Mouse (Mus musculus): Measurements from ENCODE around the gene Ddx39b. TPM values are rescaled to one million over a fixed set of nuclear protein-coding genes. Genes with fewer than 3 reads are reported as not detected.
A peak's percentile ranks its signal among the peaks of the same experiment; 100 is the strongest.

The Ddx39b gene
- polyA plus RNA-seq, 1 experiment from 2014 or later, result 321 TPM

GRCm38 (mm10) chr17:35240384-35241304 is 902 bp upstream of the Ddx39b start:
- in situ Hi-C loops (cut with MboI; ENCODE audit: low pct_unique_long_range_greater_than_20kb), result loop anchor here (10.0 kb wide), 1 partner anchor 396 kb away; no protein-coding TSS in a partner anchor
- DNase-seq (ENCODE audit: low read depth, low spot score), result no peak
- CTCF ChIA-PET, result interaction anchor here (0.6 to 20.7 kb wide), 7 partner anchors 8 to 78 kb away, joined by 3 to 239 read pairs (median 3); partner anchors contain the start of gene Aif1
- POLR2A ChIA-PET, result interaction anchor here (0.7 to 4.0 kb wide), 5 partner anchors 11 to 239 kb away, joined by 3 to 21 read pairs (median 3); partner anchors contain the start of gene Prrc2a
- no peaks in the 10 kb centered on the region for H3K27me3 ChIP-seq
- no peak for ATAC-seq
- no peak for TF ChIP-seq CTCF (IDR thresholded peaks at IDR 0.05)

- POLR2A ChIA-PET, result interaction anchor here (0.7 to 4.0 kb wide), 8 partner anchors 9 to 116 kb away, joined by 3 to 21 read pairs (median 4); partner anchors contain the start of genes D17H6S53E and Prrc2a
- no peak for TF ChIP-seq CTCF (IDR thresholded peaks at IDR 0.05)
Observed at GRCm38 (mm10) chr17:35242015-35242941, 732 bp downstream of the Ddx39b start.

GRCm38 (mm10) chr17:35243086-35243485 is 1.5 kb downstream of the Ddx39b start:
- H3K27me3 ChIP-seq, result no peaks in the 10 kb centered on the region
- ATAC-seq (no peak), DNase-seq (ENCODE audit: low read depth, low spot score) (no peak)
- no peak for TF ChIP-seq CTCF (IDR thresholded peaks at IDR 0.05)
- in situ Hi-C loops (cut with MboI; ENCODE audit: low pct_unique_long_range_greater_than_20kb), result loop anchor here (10.0 kb wide), 1 partner anchor 398 kb away; no protein-coding TSS in a partner anchor
- POLR2A ChIA-PET, result interaction anchor here (0.9 to 4.0 kb wide), 3 partner anchors 8 to 81 kb away, joined by 3 to 21 read pairs (median 4); no protein-coding TSS in a partner anchor
- CTCF ChIA-PET, result interaction anchor here (1.2 to 20.7 kb wide), 3 partner anchors 12 to 72 kb away, joined by 3 to 239 read pairs (median 58); partner anchors contain the start of gene Aif1

More at GRCm38 (mm10) chr17:35242015-35242941, 732 bp downstream of the Ddx39b start:
- ATAC-seq (peak; percentile 26), DNase-seq (ENCODE audit: low read depth, low spot score) (no peak)
- CTCF ChIA-PET, result interaction anchor here (0.8 to 20.7 kb wide), 4 partner anchors 9 to 71 kb away, joined by 3 to 239 read pairs (median 30); partner anchors contain the start of gene Aif1
- in situ Hi-C loops (cut with MboI; ENCODE audit: low pct_unique_long_range_greater_than_20kb), result loop anchor here (10.0 kb wide), 1 partner anchor 397 kb away; no protein-coding TSS in a partner anchor
- no peaks in the 10 kb centered on the region for H3K27me3 ChIP-seq

- ChIA-PET CTCF (interaction anchor here (1.3 to 7.8 kb wide), 4 partner anchors 12 to 76 kb away, joined by 3 to 58 read pairs (median 10); no protein-coding TSS in a partner anchor), POLR2A (interaction anchor here (0.6 to 1.4 kb wide), 4 partner anchors 9 to 80 kb away, joined by 3 to 5 read pairs (median 4); partner anchors contain the start of gene Prrc2a)
- in situ Hi-C loops (cut with MboI; ENCODE audit: low pct_unique_long_range_greater_than_20kb), result loop anchor here (10.0 kb wide), 1 partner anchor 400 kb away; no protein-coding TSS in a partner anchor
- TF ChIP-seq CTCF (IDR thresholded peaks at IDR 0.05), result no peak
- ATAC-seq (no peak), DNase-seq (ENCODE audit: low read depth, low spot score) (no peak)
- H3K27me3 ChIP-seq, result no peaks in the 10 kb centered on the region
Observed at GRCm38 (mm10) chr17:35244999-35245398, 3.5 kb downstream of the Ddx39b start.

GRCm38 (mm10) chr17:35245731-35246623 is 4.4 kb downstream of the Ddx39b start:
- POLR2A ChIA-PET, result interaction anchor here (0.7 to 1.1 kb wide), 4 partner anchors 8 to 34 kb away, joined by 3 to 5 read pairs (median 3); no protein-coding TSS in a partner anchor
- CTCF ChIA-PET, result interaction anchor here (0.8 to 7.8 kb wide), 6 partner anchors 11 to 82 kb away, joined by 3 to 58 read pairs (median 5); partner anchors contain the start of gene Atp6v1g2
- DNase-seq (ENCODE audit: low read depth, low spot score) (no peak), ATAC-seq (no peak)
- no peak for TF ChIP-seq CTCF (IDR thresholded peaks at IDR 0.05)
- H3K27me3 ChIP-seq, result no peaks in the 10 kb centered on the region
- in situ Hi-C loops (cut with MboI; ENCODE audit: low pct_unique_long_range_greater_than_20kb), result loop anchor here (10.0 kb wide), 1 partner anchor 401 kb away; no protein-coding TSS in a partner anchor

GRCm38 (mm10) chr17:35247144-35247543 is 5.6 kb downstream of the Ddx39b start:
- ChIA-PET CTCF (interaction anchor here (1.8 to 7.8 kb wide), 2 partner anchors 10 to 83 kb away, joined by 6 to 58 read pairs; no protein-coding TSS in a partner anchor), POLR2A (no interaction called here)
- no peak for DNase-seq (ENCODE audit: low read depth, low spot score)
- in situ Hi-C loops (cut with MboI; ENCODE audit: low pct_unique_long_range_greater_than_20kb), result loop anchor here (10.0 kb wide), 1 partner anchor 402 kb away; no protein-coding TSS in a partner anchor
- ATAC-seq, result no peak
- H3K27me3 ChIP-seq, result no peaks in the 10 kb centered on the region
- TF ChIP-seq CTCF (IDR thresholded peaks at IDR 0.05), result no peak

GRCm38 (mm10) chr17:35248986-35249385 is 7.4 kb downstream of the Ddx39b start:
- in situ Hi-C loops (cut with MboI; ENCODE audit: low pct_unique_long_range_greater_than_20kb), result loop anchor here (10.0 kb wide), 1 partner anchor 404 kb away; no protein-coding TSS in a partner anchor
- TF ChIP-seq CTCF (IDR thresholded peaks at IDR 0.05), result no peak
- H3K27me3 ChIP-seq, result no peaks in the 10 kb centered on the region
- CTCF ChIA-PET, result no interaction called here
- ATAC-seq (no peak), DNase-seq (ENCODE audit: low read depth, low spot score) (no peak)
- POLR2A ChIA-PET, result no interaction called here

- in situ Hi-C loops (cut with MboI; ENCODE audit: low pct_unique_long_range_greater_than_20kb), result loop anchor here (10.0 kb wide), 1 partner anchor 405 kb away; no protein-coding TSS in a partner anchor
Observed at GRCm38 (mm10) chr17:35249451-35250197, 8.1 kb downstream of the Ddx39b start.

More at GRCm38 (mm10) chr17:35249451-35250197, 8.1 kb downstream of the Ddx39b start:
- no peaks in the 10 kb centered on the region for H3K27me3 ChIP-seq
- DNase-seq (ENCODE audit: low read depth, low spot score), result no peak
- POLR2A ChIA-PET, result interaction anchor here (4.5 kb wide), 1 partner anchor 8 kb away, joined by 21 read pairs; the partner anchor contains the start of gene Ddx39b
- ATAC-seq, result no peak
- CTCF ChIA-PET, result no interaction called here
- no peak for TF ChIP-seq CTCF (IDR thresholded peaks at IDR 0.05)

Measured in Patski (cell line).